8 mouse cellular contexts compared by ENCODE assay signal in genomic region chr15:25637727-25638126, GRCm38 (mm10). TPM values are rescaled to one million over a fixed set of nuclear protein-coding genes. Genes with fewer than 3 reads are reported as not detected.
DNase-seq lines count a peak whose midpoint lies in the region; ATAC-seq and TF ChIP-seq lines count a peak whose summit lies in the region.
"Had no signal": no experiment of that assay in that cellular context is flagged by ENCODE, and none has a peak within 500 bp of the region (broad histone marks: within the 10 kb centered on the region; RNA-seq: fewer than 3 reads in every experiment).

No protein-coding gene starts in this region.

- no peak overlapping the region for H3K27ac ChIP-seq in hindbrain, embryonic 16.5 days (ENCODE audit: low read depth, low read length)
- H3K27ac ChIP-seq: liver, embryonic 13.5 days had no signal

- intact Hi-C loops in heart, postnatal 10 days (cut with DNase I), result loop anchor here (2.0 kb wide), 1 partner anchor 15 kb away; the partner anchor contains the start of gene Myo10
- intact Hi-C loops in left cerebral cortex, postnatal 10 days (cut with DNase I), result no loop called here

- H3K36me3 ChIP-seq in C2C12 (ENCODE audit: control insufficient read depth, insufficient read depth), result peaks cover 21% of the 10 kb centered on the region
- no peaks in the 10 kb centered on the region for H3K36me3 ChIP-seq in hindbrain, embryonic 16.5 days (ENCODE audit: control insufficient read depth, insufficient read depth, low read length)
- H3K36me3 ChIP-seq: liver, embryonic 13.5 days had no signal

- H3K9ac ChIP-seq in hindbrain, embryonic 16.5 days (ENCODE audit: low read depth, low read length), result no peak overlapping the region
- H3K9ac ChIP-seq: liver, embryonic 13.5 days had no signal

- no peaks in the 10 kb centered on the region for H3K27me3 ChIP-seq in C2C12 (ENCODE audit: control insufficient read depth, insufficient read depth, insufficient read length)
- H3K27me3 ChIP-seq in hindbrain, embryonic 16.5 days (replicated peaks; ENCODE audit: control insufficient read depth, insufficient read depth, low read length), result no peaks in the 10 kb centered on the region
- H3K27me3 ChIP-seq: liver, embryonic 13.5 days had no signal

- H3K4me1 ChIP-seq in hindbrain, embryonic 16.5 days (ENCODE audit: control insufficient read depth, insufficient read depth, low read depth, low read length), result no peaks in the 10 kb centered on the region

- DNase-seq in adrenal gland, adult 8-10 months, result peak; percentile 74
- peak; percentile 57 to 61 for DNase-seq in heart, postnatal 10 days
- DNase-seq in left cerebral cortex, postnatal 10 days (ENCODE audit: extremely low spot score in 1 of 2, low spot score in 2 of 2), result peak; percentile 12 to 43
- peak; percentile 79 for DNase-seq in telencephalon, adult 2 months (ENCODE audit: low read depth, low spot score)
- DNase-seq: liver, embryonic 13.5 days had no signal

- no peak for ATAC-seq in erythroid progenitor cell, adult 5-6 weeks (replicated peaks; ENCODE audit: low FRiP score, poor library complexity, severe bottlenecking)
- no peak for ATAC-seq in hindbrain, embryonic 16.5 days

- no peak overlapping the region for H3ac ChIP-seq in C2C12 (ENCODE audit: control insufficient read depth, insufficient read length, low read depth)

- TF ChIP-seq CTCF in C2C12 (IDR thresholded peaks at IDR 0.05; ENCODE audit: control insufficient read depth, insufficient read depth, insufficient read length), result no peak

- H3K79me2 ChIP-seq in C2C12 (ENCODE audit: control insufficient read depth, insufficient read depth), result peaks cover 100% of the 10 kb centered on the region

- H3K79me3 ChIP-seq in C2C12 (ENCODE audit: low read depth), result peaks cover 96% of the 10 kb centered on the region

- no peak overlapping the region for H3K4me3 ChIP-seq in C2C12 (ENCODE audit: insufficient read depth, poor library complexity, severe bottlenecking)
- H3K4me3 ChIP-seq in hindbrain, embryonic 16.5 days (ENCODE audit: low read length), result no peak overlapping the region
- H3K4me3 ChIP-seq: liver, embryonic 13.5 days had no signal

- H3K9me3 ChIP-seq in hindbrain, embryonic 16.5 days (ENCODE audit: control insufficient read depth, low read length), result no peaks in the 10 kb centered on the region
- H3K9me3 ChIP-seq: liver, embryonic 13.5 days had no signal

- H3K4me2 ChIP-seq in hindbrain, embryonic 16.5 days (ENCODE audit: low read length), result no peak overlapping the region
- H3K4me2 ChIP-seq: liver, embryonic 13.5 days had no signal

- 84% methylated on average over 9 of the region's 9 CpGs for WGBS in hindbrain, embryonic 16.5 days

TF ChIP-seq in C2C12, 6 proteins besides CTCF, POLR2A, EP300 and RAD21:
- peak; percentile 82 for TF ChIP-seq MYOD1 (IDR thresholded peaks at IDR 0.05; ENCODE audit: control insufficient read depth, insufficient read length, low read depth)
- no peak for TF ChIP-seq FOSL1 (IDR thresholded peaks at IDR 0.05; ENCODE audit: insufficient read depth, low read length, poor library complexity, severe bottlenecking)
- TF ChIP-seq MAX (IDR thresholded peaks at IDR 0.05), result peak; percentile 67
- TF ChIP-seq MYOG (IDR thresholded peaks at IDR 0.05; ENCODE audit: control insufficient read depth, extremely low read depth, insufficient read length), result no peak
- peak; percentile 32 for TF ChIP-seq USF1 (IDR thresholded peaks at IDR 0.05; ENCODE audit: low read depth)

RNA-seq across cellular contexts. Expression of gene Myo10, which starts 15.4 kb away (rescaled TPM):
- 89.8 TPM for polyA plus RNA-seq in C2C12 (2012; fragmentation: generic; extraction: Trizol)
- total RNA-seq in adrenal gland, adult 8-10 months (2022), result 10 to 100 TPM; 59.0 to 68.5 (median 62.0) TPM
- 10 to 100 TPM; 52.7 to 61.1 TPM for total RNA-seq in heart, postnatal 10 days (2021)
- 10 to 100 TPM; 40.9 to 44.9 TPM for total RNA-seq in left cerebral cortex, postnatal 10 days (2021)
- total RNA-seq in erythroid progenitor cell, adult 5-6 weeks (2015; ENCODE audit: low replicate concordance), result 4.7 and 8.4 TPM in 2 replicates
- total RNA-seq in erythroid progenitor cell, adult 5-6 weeks (2017; ENCODE audit: low replicate concordance), result 2.2 and 7.9 TPM in 2 replicates
- 26.2 and 28.8 TPM in 2 replicates for polyA plus RNA-seq in hindbrain, embryonic 16.5 days (2015; fragmentation: Nextera tagmentation; extraction: Ambion mirVana)

Comparison
In these comparisons a context has a peak if more than half of its experiments do, and no peak if none do; other contexts are left out.
1. DNase-seq: peak in every context shown above with its lines; median percentile 79 in telencephalon, adult 2 months; 74 in adrenal gland, adult 8-10 months; 59 in heart, postnatal 10 days; 28 in left cerebral cortex, postnatal 10 days.
2. RNA of gene Myo10, which starts 15.4 kb away (total RNA-seq): 59.0 to 68.5 TPM in adrenal gland, adult 8-10 months, 52.7 to 61.1 TPM in heart, postnatal 10 days and 40.9 to 44.9 TPM in left cerebral cortex, postnatal 10 days; 2.2 to 8.4 TPM in erythroid progenitor cell, adult 5-6 weeks; every median in the first group is over 4 times any median in the second.